27 mouse cellular contexts compared by ENCODE assay signal in the genomic region with DNA sequence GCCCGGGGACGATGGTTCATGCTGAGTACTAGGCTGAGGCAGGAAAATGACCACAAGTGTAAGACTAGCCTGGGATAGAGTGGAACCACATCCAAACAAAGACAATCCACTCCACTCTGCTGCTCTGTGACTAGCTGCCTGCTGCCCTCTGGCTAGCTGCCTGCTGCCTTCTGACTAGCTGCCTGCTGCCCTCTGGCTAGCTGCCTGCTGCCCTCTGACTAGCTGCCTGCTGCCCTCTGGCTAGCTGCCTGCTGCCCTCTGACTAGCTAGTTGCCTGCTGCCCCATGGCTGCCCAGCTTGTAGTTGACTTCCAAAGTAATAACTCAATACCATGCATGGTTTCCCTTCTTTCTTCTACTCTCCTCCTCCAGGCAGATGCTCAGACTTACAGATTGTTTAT. TPM values are rescaled to one million over a fixed set of nuclear protein-coding genes. Genes with fewer than 3 reads are reported as not detected.
A peak's percentile ranks its signal among the peaks of the same experiment; 100 is the strongest.
DNase-seq lines count a peak whose midpoint lies in the region; ATAC-seq and TF ChIP-seq lines count a peak whose summit lies in the region.
"Had no signal": no experiment of that assay in that cellular context is flagged by ENCODE, and none has a peak within 500 bp of the region (broad histone marks: within the 10 kb centered on the region; RNA-seq: fewer than 3 reads in every experiment).

No protein-coding gene starts in this region.

- WGBS in kidney, embryonic 16.5 days, result 87% methylated on average over 2 of the region's 2 CpGs
- 92% methylated on average over 2 of the region's 2 CpGs for WGBS in midbrain, embryonic 11.5 days
- 85% methylated on average over 2 of the region's 2 CpGs for WGBS in midbrain, postnatal 0 days
- 98% methylated on average over 2 of the region's 2 CpGs for WGBS in lung, postnatal 0 days

- no peak for TF ChIP-seq EP300 in lung, postnatal 0 days (IDR thresholded peaks at IDR 0.05)

- no peak overlapping the region for H3K4me3 ChIP-seq in kidney, embryonic 16.5 days (ENCODE audit: low read length)
- no peak overlapping the region for H3K4me3 ChIP-seq in midbrain, embryonic 11.5 days (ENCODE audit: low read depth, low read length)
- H3K4me3 ChIP-seq in midbrain, postnatal 0 days (ENCODE audit: low read depth, low read length), result no peak overlapping the region
- no peak overlapping the region for H3K4me3 ChIP-seq in lung, postnatal 0 days (ENCODE audit: low read depth, low read length)
- H3K4me3 ChIP-seq: forebrain, embryonic 10.5 days; heart, embryonic 13.5 days; layer of hippocampus, adult 2 months; limb, embryonic 13.5 days; midbrain, embryonic 15.5 days had no signal

- H3K9me3 ChIP-seq in kidney, embryonic 16.5 days (ENCODE audit: low read length), result no peaks in the 10 kb centered on the region
- no peaks in the 10 kb centered on the region for H3K9me3 ChIP-seq in midbrain, embryonic 11.5 days (ENCODE audit: control insufficient read depth, low read length)
- H3K9me3 ChIP-seq in midbrain, postnatal 0 days (ENCODE audit: low read length), result no peaks in the 10 kb centered on the region
- H3K9me3 ChIP-seq in lung, postnatal 0 days (ENCODE audit: low read length), result no peaks in the 10 kb centered on the region
- H3K9me3 ChIP-seq: forebrain, embryonic 10.5 days; limb, embryonic 13.5 days; midbrain, embryonic 15.5 days had no signal

- H3K36me3 ChIP-seq in kidney, embryonic 16.5 days (ENCODE audit: insufficient read depth, low read length), result no peaks in the 10 kb centered on the region
- H3K36me3 ChIP-seq in midbrain, embryonic 11.5 days (ENCODE audit: control insufficient read depth, insufficient read depth, low read length), result no peaks in the 10 kb centered on the region
- no peaks in the 10 kb centered on the region for H3K36me3 ChIP-seq in midbrain, postnatal 0 days (ENCODE audit: insufficient read depth, low read length)
- no peaks in the 10 kb centered on the region for H3K36me3 ChIP-seq in lung, postnatal 0 days (ENCODE audit: insufficient read depth, low read length)
- H3K36me3 ChIP-seq: forebrain, embryonic 10.5 days; heart, embryonic 13.5 days; limb, embryonic 13.5 days; midbrain, embryonic 15.5 days had no signal

- H3K4me1 ChIP-seq in kidney, embryonic 16.5 days (ENCODE audit: insufficient read depth, low read length), result no peaks in the 10 kb centered on the region
- no peaks in the 10 kb centered on the region for H3K4me1 ChIP-seq in midbrain, embryonic 11.5 days (ENCODE audit: control insufficient read depth, insufficient read depth, low read length)
- no peaks in the 10 kb centered on the region for H3K4me1 ChIP-seq in midbrain, postnatal 0 days (ENCODE audit: insufficient read depth, low read length)
- H3K4me1 ChIP-seq in lung, postnatal 0 days (ENCODE audit: insufficient read depth, low read depth, low read length), result no peaks in the 10 kb centered on the region
- H3K4me1 ChIP-seq: midbrain, embryonic 15.5 days had no signal

- no peak overlapping the region for H3K27ac ChIP-seq in kidney, embryonic 16.5 days (ENCODE audit: low read length)
- no peak overlapping the region for H3K27ac ChIP-seq in midbrain, embryonic 11.5 days (ENCODE audit: low read depth, low read length)
- H3K27ac ChIP-seq in midbrain, postnatal 0 days (ENCODE audit: low read depth, low read length), result no peak overlapping the region
- H3K27ac ChIP-seq in lung, postnatal 0 days (ENCODE audit: low read length), result no peak overlapping the region
- H3K27ac ChIP-seq: forebrain, embryonic 10.5 days; heart, embryonic 13.5 days; hindbrain, postnatal 0 days; layer of hippocampus, adult 2 months; limb, embryonic 13.5 days; liver, embryonic 14.5 days; midbrain, embryonic 15.5 days had no signal

- ATAC-seq in kidney, embryonic 16.5 days (ENCODE audit: low FRiP score, low TSS enrichment), result no peak
- no peak for ATAC-seq in midbrain, embryonic 11.5 days (ENCODE audit: low FRiP score)
- ATAC-seq in midbrain, postnatal 0 days (ENCODE audit: low FRiP score), result no peak
- ATAC-seq in lung, postnatal 0 days, result no peak
- ATAC-seq: forebrain, embryonic 16.5 days; hindbrain, postnatal 0 days; intestine, embryonic 16.5 days; midbrain, embryonic 15.5 days had no signal

- TF ChIP-seq CTCF in midbrain, postnatal 0 days (IDR thresholded peaks at IDR 0.05), result no peak
- no peak for TF ChIP-seq CTCF in lung, postnatal 0 days (IDR thresholded peaks at IDR 0.05)

- H3K27me3 ChIP-seq in kidney, embryonic 16.5 days (ENCODE audit: insufficient read depth, low read length), result no peaks in the 10 kb centered on the region
- H3K27me3 ChIP-seq in midbrain, embryonic 11.5 days (ENCODE audit: control insufficient read depth, insufficient read depth, low read length), result no peaks in the 10 kb centered on the region
- no peaks in the 10 kb centered on the region for H3K27me3 ChIP-seq in midbrain, postnatal 0 days (ENCODE audit: insufficient read depth, low read length)
- no peaks in the 10 kb centered on the region for H3K27me3 ChIP-seq in lung, postnatal 0 days (replicated peaks; ENCODE audit: insufficient read depth, low read length)
- H3K27me3 ChIP-seq: heart, embryonic 13.5 days; limb, embryonic 13.5 days; midbrain, embryonic 15.5 days had no signal

- H3K9ac ChIP-seq in kidney, embryonic 16.5 days (replicated peaks; ENCODE audit: low read length), result no peak overlapping the region
- H3K9ac ChIP-seq in midbrain, embryonic 11.5 days (ENCODE audit: low read length), result no peak overlapping the region
- no peak overlapping the region for H3K9ac ChIP-seq in midbrain, postnatal 0 days (replicated peaks; ENCODE audit: low read length, poor library complexity, severe bottlenecking)
- H3K9ac ChIP-seq in lung, postnatal 0 days (replicated peaks; ENCODE audit: low read depth), result no peak overlapping the region
- H3K9ac ChIP-seq: heart, embryonic 13.5 days; limb, embryonic 13.5 days; liver, embryonic 14.5 days; lung, embryonic 14.5 days; midbrain, embryonic 15.5 days had no signal

- no peak overlapping the region for H3K4me2 ChIP-seq in kidney, embryonic 16.5 days (replicated peaks; ENCODE audit: low read depth, low read length)
- no peak overlapping the region for H3K4me2 ChIP-seq in midbrain, embryonic 11.5 days
- H3K4me2 ChIP-seq in midbrain, postnatal 0 days (ENCODE audit: low read depth, low read length, poor library complexity, severe bottlenecking), result no peak overlapping the region
- no peak overlapping the region for H3K4me2 ChIP-seq in lung, postnatal 0 days (replicated peaks; ENCODE audit: low read depth, low read length)
- H3K4me2 ChIP-seq: heart, embryonic 13.5 days; limb, embryonic 13.5 days; lung, embryonic 14.5 days; midbrain, embryonic 15.5 days had no signal

- intact Hi-C loops in left cerebral cortex, postnatal 14 days (cut with DNase I), result no loop called here

- peak; percentile 27 for DNase-seq in adrenal gland, postnatal 10 days
- DNase-seq in adrenal gland, adult 18-20 months (ENCODE audit: low spot score in 2 of 2), result no peak
- peak; percentile 31 for DNase-seq in kidney, adult 18-20 months
- peak; percentile 39 for DNase-seq in midbrain, embryonic 11.5 days (ENCODE audit: low spot score, missing footprints)
- no peak for DNase-seq in midbrain, postnatal 0 days (ENCODE audit: low spot score)
- DNase-seq in left cerebral cortex, postnatal 14 days (ENCODE audit: low spot score in 2 of 2), result no peak
- DNase-seq in lung, postnatal 0 days (ENCODE audit: low spot score), result no peak
- DNase-seq: cerebellum, adult 11 months; gastrocnemius, postnatal 25 days; heart, adult 18-20 months; heart, postnatal 14 days; layer of hippocampus, postnatal 36 days; lung, embryonic 14.5 days; lung, postnatal 36 days; right cerebral cortex, adult 18-20 months; right cerebral cortex, postnatal 4 days; thymus, postnatal 14 days had no signal

RNA-seq across cellular contexts. Expression of gene Kat6b, which starts 4.1 kb away (rescaled TPM):
- 10 to 100 TPM; 31.7 to 51.3 TPM for total RNA-seq in adrenal gland, postnatal 10 days (2021)
- 10 to 100 TPM; 31.3 to 32.2 TPM for total RNA-seq in adrenal gland, adult 18-20 months (2021)
- polyA plus RNA-seq in kidney, embryonic 16.5 days (2015; fragmentation: Nextera tagmentation; extraction: Ambion mirVana), result 12.0 and 15.7 TPM in 2 replicates
- polyA plus RNA-seq in midbrain, embryonic 11.5 days (2014; fragmentation: Nextera tagmentation; extraction: Ambion mirVana), result 13.5 and 16.3 TPM in 2 replicates
- total RNA-seq in midbrain, postnatal 0 days (2014; rRNA removed), result 23.1 and 34.0 TPM in 2 replicates
- polyA plus RNA-seq in midbrain, postnatal 0 days (2015; fragmentation: Nextera tagmentation; extraction: Ambion mirVana), result 13.9 and 15.2 TPM in 2 replicates
- total RNA-seq in left cerebral cortex, postnatal 14 days (2021), result 10 to 100 TPM; 61.2 to 65.0 TPM
- 5.3 and 6.1 TPM in 2 replicates for polyA plus RNA-seq in lung, postnatal 0 days (2015; fragmentation: Nextera tagmentation; extraction: Ambion mirVana)

Comparison
In these comparisons a context has a peak if more than half of its experiments do, and no peak if none do; other contexts are left out.
1. DNase-seq: peak in adrenal gland, postnatal 10 days (single experiment), kidney, adult 18-20 months (single experiment) and midbrain, embryonic 11.5 days (single experiment); none in adrenal gland, adult 18-20 months (0 of 2), midbrain, postnatal 0 days (single experiment), left cerebral cortex, postnatal 14 days (0 of 2) and lung, postnatal 0 days (single experiment).